Mouse (Mus musculus) retina, postnatal 1 day (tissue): Measurements from ENCODE around the gene Plcxd3.
"Not testable (repeated sequence)": the region's sequence is repeated elsewhere in the genome, so short reads cannot be mapped to it uniquely, and the experiment has no call there.

ENCODE experiments used
- DNase-seq: peaks from one replicate; pipeline ENCODE4 v3.0.0-alpha.2; 2012

The Plcxd3 gene

GRCm38 (mm10) chr15:4561431-4561970 lies 186.2 kb downstream of the Plcxd3 start:
- DNase-seq: no peak

GRCm38 (mm10) chr15:4595521-4595920 lies 220.2 kb downstream of the Plcxd3 start:
- DNase-seq: not testable (repeated sequence)

DNA sequence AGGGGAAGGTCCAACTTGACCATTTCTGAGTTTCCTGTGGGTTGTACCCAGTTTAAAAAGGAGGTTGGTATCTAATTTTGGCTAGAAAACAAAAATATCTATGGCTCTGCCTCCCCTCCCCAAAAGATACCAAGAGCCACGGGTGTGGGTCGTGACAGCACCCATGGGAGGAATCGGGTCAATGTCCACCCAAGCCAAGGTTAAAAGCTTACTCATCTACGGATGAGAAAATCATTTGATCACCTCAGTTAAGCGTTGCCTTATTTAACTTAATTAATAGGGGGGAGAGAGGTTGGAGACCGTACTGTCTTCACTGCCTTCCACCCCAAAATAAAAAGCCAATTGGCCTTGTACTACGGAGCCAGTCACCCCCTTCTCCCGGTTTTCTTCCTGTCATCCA lies 223.4 kb downstream of the Plcxd3 start:
- DNase-seq: not testable (repeated sequence)

GRCm38 (mm10) chr15:4599331-4599730 lies 224.0 kb downstream of the Plcxd3 start:
- not testable (repeated sequence) for DNase-seq

GRCm38 (mm10) chr15:4605630-4606029 lies 230.3 kb downstream of the Plcxd3 start:
- DNase-seq: no peak
